Mouse (Mus musculus) liver, postnatal 0 days (tissue): ENCODE measurements around the gene Il33.

Source experiments
- CTCF ChIP-seq: sonication (generic); IDR thresholded peaks from 2 replicates; pipeline ENCODE4 v1.5.1; 2016; ENCODE audit warnings: antibody characterized with exemption, low read depth
- EP300 ChIP-seq: IDR thresholded peaks from 2 replicates; pipeline ENCODE4 v1.6.1; 2016; ENCODE audit warnings: antibody characterized with exemption, low read depth, mild to moderate bottlenecking

DNA sequence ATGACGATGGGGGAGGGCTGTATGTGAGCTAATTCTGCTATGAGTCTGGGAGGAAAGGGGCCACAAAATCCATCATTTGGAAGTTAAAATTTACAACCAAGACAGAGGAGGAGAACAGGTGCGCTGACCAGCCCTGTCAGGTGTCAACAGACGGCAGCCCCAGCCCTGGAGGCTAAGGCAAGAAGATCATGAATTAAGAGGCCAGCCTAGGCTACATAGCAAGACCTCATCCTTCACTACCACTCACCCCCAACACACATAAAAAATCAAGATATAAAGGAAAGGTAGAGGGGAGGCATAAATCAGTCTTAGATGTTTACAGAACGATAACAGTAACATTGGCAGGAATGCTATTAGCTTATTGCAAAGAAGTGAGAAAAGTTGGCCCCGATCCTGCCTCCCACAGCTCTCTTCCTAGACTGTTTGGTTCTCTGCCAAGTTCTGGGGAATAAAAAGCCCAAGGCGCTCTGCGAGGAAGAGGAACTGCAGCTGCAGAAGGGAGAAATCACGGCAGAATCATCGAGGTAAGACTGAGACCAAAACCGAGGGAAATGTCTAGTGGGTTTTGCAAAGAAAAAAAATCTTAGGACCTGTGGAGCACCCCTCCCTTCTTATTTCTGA lies at the start of gene Il33:
- TF ChIP-seq CTCF (no peak), EP300 (no peak)
